25 mouse cellular contexts compared by ENCODE assay signal in the genomic region with DNA sequence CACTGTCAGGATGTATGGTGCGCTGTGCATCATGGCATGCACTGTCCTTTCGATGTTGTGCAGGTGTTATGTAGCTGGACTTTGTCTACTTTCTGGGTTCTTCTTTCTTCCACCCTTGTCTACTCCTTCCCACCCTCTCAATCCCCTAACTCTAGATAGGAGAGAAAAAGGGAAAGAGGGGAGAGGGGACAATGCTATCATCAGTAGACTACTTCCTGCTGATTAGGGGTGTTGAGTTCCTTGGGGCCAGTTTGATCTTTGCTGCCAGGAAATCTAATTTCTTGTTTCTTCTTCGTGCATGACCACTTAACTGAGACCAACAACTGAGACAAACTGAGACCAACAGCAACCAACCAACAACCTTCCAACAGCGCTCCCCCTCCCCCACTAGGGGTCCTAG. TPM values are rescaled to one million over a fixed set of nuclear protein-coding genes. Genes with fewer than 3 reads are reported as not detected.
A peak's percentile ranks its signal among the peaks of the same experiment; 100 is the strongest.
DNase-seq lines count a peak whose midpoint lies in the region; ATAC-seq and TF ChIP-seq lines count a peak whose summit lies in the region.
"Had no signal": no experiment of that assay in that cellular context is flagged by ENCODE, and none has a peak within 500 bp of the region (broad histone marks: within the 10 kb centered on the region; RNA-seq: fewer than 3 reads in every experiment).

No protein-coding gene starts in this region.

- no peaks in the 10 kb centered on the region for H3K9me3 ChIP-seq in forebrain, embryonic 11.5 days (ENCODE audit: control insufficient read depth, low read length)
- no peaks in the 10 kb centered on the region for H3K9me3 ChIP-seq in forebrain, embryonic 13.5 days (replicated peaks)
- no peaks in the 10 kb centered on the region for H3K9me3 ChIP-seq in midbrain, embryonic 11.5 days (ENCODE audit: control insufficient read depth, low read length)
- H3K9me3 ChIP-seq in midbrain, embryonic 13.5 days = no peaks in the 10 kb centered on the region
- H3K9me3 ChIP-seq in MEL (replicated peaks; ENCODE audit: insufficient read depth, low read length) = no peaks in the 10 kb centered on the region
- H3K9me3 ChIP-seq: G1E had no signal

- no peak overlapping the region for H3K4me3 ChIP-seq in forebrain, embryonic 11.5 days (ENCODE audit: low read depth, low read length)
- H3K4me3 ChIP-seq in forebrain, embryonic 13.5 days = no peak overlapping the region
- H3K4me3 ChIP-seq in midbrain, embryonic 11.5 days (ENCODE audit: low read depth, low read length) = no peak overlapping the region
- H3K4me3 ChIP-seq in midbrain, embryonic 13.5 days (replicated peaks) = no peak overlapping the region
- H3K4me3 ChIP-seq in MEL (ENCODE audit: control insufficient read depth in 1 of 2, insufficient read depth in 1 of 2, low read depth in 2 of 2, low read length in 2 of 2) = no peak overlapping the region

- no peaks in the 10 kb centered on the region for H3K36me3 ChIP-seq in forebrain, embryonic 11.5 days (ENCODE audit: control insufficient read depth, insufficient read depth, low read length)
- H3K36me3 ChIP-seq in forebrain, embryonic 13.5 days (ENCODE audit: poor library complexity, severe bottlenecking) = no peaks in the 10 kb centered on the region
- no peaks in the 10 kb centered on the region for H3K36me3 ChIP-seq in midbrain, embryonic 11.5 days (ENCODE audit: control insufficient read depth, insufficient read depth, low read length)
- peaks cover 5% of the 10 kb centered on the region; the same call in 1 of the 2 replicates for H3K36me3 ChIP-seq in midbrain, embryonic 13.5 days
- peaks cover 0 to 36% of the 10 kb centered on the region in 2 experiments; a peak in 2 of 4 replicates for H3K36me3 ChIP-seq in MEL (ENCODE audit: control insufficient read depth in 1 of 2, insufficient read depth in 2 of 2, low read length in 2 of 2)
- H3K36me3 ChIP-seq: G1E had no signal

- peak; percentile 10 for DNase-seq in forebrain, embryonic 11.5 days (ENCODE audit: low spot score)
- peak; percentile 61 for DNase-seq in midbrain, embryonic 11.5 days (ENCODE audit: low spot score, missing footprints)
- peak; percentile 26 for DNase-seq in MEL (ENCODE audit: low read depth, low spot score)
- DNase-seq in heart, adult 11 months = no peak
- DNase-seq: adrenal gland, adult 2 months; adrenal gland, adult 8-10 months; adrenal gland, postnatal 10 days; adrenal gland, postnatal 14 days; adrenal gland, postnatal 25 days; adrenal gland, postnatal 36 days; B cell, adult 2 months; cerebellum, adult 11 months; cerebellum, adult 11-12 months; cerebellum, adult 18-20 months; cerebellum, adult 2 months had no signal

- H3K79me2 ChIP-seq in MEL (ENCODE audit: control insufficient read depth, insufficient read depth, low read length, poor library complexity) = no peaks in the 10 kb centered on the region

- no peak for ATAC-seq in forebrain, embryonic 11.5 days (replicated peaks; ENCODE audit: low FRiP score)
- ATAC-seq in forebrain, embryonic 13.5 days = no peak
- no peak for ATAC-seq in midbrain, embryonic 11.5 days (ENCODE audit: low FRiP score)
- no peak for ATAC-seq in midbrain, embryonic 13.5 days
- ATAC-seq: activated CD4-positive, CD25-positive, alpha-beta regulatory T cell, adult 4 months; CD4-positive, CD25-positive, alpha-beta regulatory T cell, adult 4 months; Patski had no signal

- no peak overlapping the region for H3K27ac ChIP-seq in forebrain, embryonic 11.5 days (ENCODE audit: low read depth, low read length)
- H3K27ac ChIP-seq in forebrain, embryonic 13.5 days = no peak overlapping the region
- H3K27ac ChIP-seq in midbrain, embryonic 11.5 days (ENCODE audit: low read depth, low read length) = no peak overlapping the region
- H3K27ac ChIP-seq in midbrain, embryonic 13.5 days = no peak overlapping the region
- no peak overlapping the region for H3K27ac ChIP-seq in MEL (ENCODE audit: control insufficient read depth, low read depth, low read length)

- TF ChIP-seq EP300 in MEL (IDR thresholded peaks at IDR 0.05; ENCODE audit: low read depth in 1 of 2, low read length in 2 of 2) = peak; percentile 44 to 73; a peak in 2 of 4 replicates

- no peak for TF ChIP-seq RAD21 in MEL (IDR thresholded peaks at IDR 0.05; ENCODE audit: low read depth, low read length)

- no peak for TF ChIP-seq CTCF in MEL (IDR thresholded peaks at IDR 0.05 in 2 of 3, conservative IDR thresholded peaks at IDR 0.05 in 1 of 3; ENCODE audit: control insufficient read depth in 1 of 3, insufficient read depth in 1 of 3, low read depth in 2 of 3, low read length in 3 of 3, poor library complexity in 1 of 3, severe bottlenecking in 1 of 3)

- no peak for TF ChIP-seq POLR2A in MEL (IDR thresholded peaks at IDR 0.05; ENCODE audit: control insufficient read depth in 1 of 2, insufficient read depth in 1 of 2, low read depth in 1 of 2, low read length in 2 of 2, poor library complexity in 1 of 2)

- H3K4me2 ChIP-seq in forebrain, embryonic 11.5 days (ENCODE audit: low read depth, low read length, severe bottlenecking) = no peak overlapping the region
- no peak overlapping the region for H3K4me2 ChIP-seq in forebrain, embryonic 13.5 days
- H3K4me2 ChIP-seq in midbrain, embryonic 11.5 days = no peak overlapping the region
- no peak overlapping the region for H3K4me2 ChIP-seq in midbrain, embryonic 13.5 days (replicated peaks)

- no peak overlapping the region for H3K9ac ChIP-seq in forebrain, embryonic 11.5 days (ENCODE audit: low read length)
- no peak overlapping the region for H3K9ac ChIP-seq in forebrain, embryonic 13.5 days
- H3K9ac ChIP-seq in midbrain, embryonic 11.5 days (ENCODE audit: low read length) = no peak overlapping the region
- no peak overlapping the region for H3K9ac ChIP-seq in midbrain, embryonic 13.5 days (replicated peaks)
- H3K9ac ChIP-seq in MEL (ENCODE audit: control insufficient read depth, low read depth, low read length, poor library complexity, severe bottlenecking) = no peak overlapping the region

- H3K4me1 ChIP-seq in forebrain, embryonic 11.5 days (replicated peaks; ENCODE audit: control insufficient read depth, insufficient read depth, low read length) = peaks cover 3% of the 10 kb centered on the region; the same call in 1 of the 2 replicates
- H3K4me1 ChIP-seq in forebrain, embryonic 13.5 days = peaks cover 11% of the 10 kb centered on the region
- peaks cover 2% of the 10 kb centered on the region; the same call in 1 of the 2 replicates for H3K4me1 ChIP-seq in midbrain, embryonic 11.5 days (ENCODE audit: control insufficient read depth, insufficient read depth, low read length)
- H3K4me1 ChIP-seq in midbrain, embryonic 13.5 days (replicated peaks) = peaks cover 12% of the 10 kb centered on the region; the same call in 1 of the 2 replicates
- peaks cover 17 to 49% of the 10 kb centered on the region in 2 experiments for H3K4me1 ChIP-seq in MEL (ENCODE audit: control insufficient read depth in 1 of 2, insufficient read depth in 2 of 2, low read length in 2 of 2)

- no peaks in the 10 kb centered on the region for H3K27me3 ChIP-seq in forebrain, embryonic 11.5 days (ENCODE audit: control insufficient read depth, insufficient read depth, low read length)
- H3K27me3 ChIP-seq in forebrain, embryonic 13.5 days = no peaks in the 10 kb centered on the region
- no peaks in the 10 kb centered on the region for H3K27me3 ChIP-seq in midbrain, embryonic 11.5 days (ENCODE audit: control insufficient read depth, insufficient read depth, low read length)
- H3K27me3 ChIP-seq in midbrain, embryonic 13.5 days = no peaks in the 10 kb centered on the region
- no peaks in the 10 kb centered on the region for H3K27me3 ChIP-seq in MEL (ENCODE audit: control insufficient read depth in 1 of 2, insufficient read depth in 2 of 2, low read length in 2 of 2)
- H3K27me3 ChIP-seq: CH12.LX had no signal

- 91% methylated on average over 4 of the region's 4 CpGs for WGBS in forebrain, embryonic 11.5 days
- 94% methylated on average over 4 of the region's 4 CpGs for WGBS in forebrain, embryonic 13.5 days
- WGBS in midbrain, embryonic 11.5 days = 82% methylated on average over 4 of the region's 4 CpGs
- WGBS in midbrain, embryonic 13.5 days = 86% methylated on average over 4 of the region's 4 CpGs

RNA-seq across cellular contexts. Expression of gene As3mt, which starts 3.4 kb away (rescaled TPM):
- 19.4 and 24.0 TPM in 2 replicates for polyA plus RNA-seq in forebrain, embryonic 11.5 days (2014; fragmentation: Nextera tagmentation; extraction: Ambion mirVana)
- polyA plus RNA-seq in forebrain, embryonic 13.5 days (2015; fragmentation: Nextera tagmentation; extraction: Ambion mirVana) = 16.6 and 18.0 TPM in 2 replicates
- 33.8 and 37.6 TPM in 2 replicates for polyA plus RNA-seq in midbrain, embryonic 11.5 days (2014; fragmentation: Nextera tagmentation; extraction: Ambion mirVana)
- 32.6 and 34.2 TPM in 2 replicates for polyA plus RNA-seq in midbrain, embryonic 13.5 days (2015; fragmentation: Nextera tagmentation; extraction: Ambion mirVana)
- total RNA-seq in MEL (2012; rRNA removed) = 17.0 and 22.8 TPM in 2 replicates
- polyA plus RNA-seq in MEL (2012; ENCODE audit: insufficient read depth in 1 of 2, insufficient read length in 2 of 2, low read depth in 1 of 2, low replicate concordance in 2 of 2, missing spikeins in 1 of 2) = 10 to 100 TPM in 1 of 2 experiments, not detected in 1; 52.2 TPM
- polyA plus RNA-seq: G1E had no signal

RNA-seq across cellular contexts. Expression of gene Borcs7, which starts 20.9 kb away (rescaled TPM):
- 11.3 and 12.6 TPM in 2 replicates for polyA plus RNA-seq in forebrain, embryonic 11.5 days (2014; fragmentation: Nextera tagmentation; extraction: Ambion mirVana)
- 14.3 and 16.5 TPM in 2 replicates for polyA plus RNA-seq in forebrain, embryonic 13.5 days (2015; fragmentation: Nextera tagmentation; extraction: Ambion mirVana)
- 15.3 and 16.2 TPM in 2 replicates for polyA plus RNA-seq in midbrain, embryonic 11.5 days (2014; fragmentation: Nextera tagmentation; extraction: Ambion mirVana)
- polyA plus RNA-seq in midbrain, embryonic 13.5 days (2015; fragmentation: Nextera tagmentation; extraction: Ambion mirVana) = 20.1 and 22.3 TPM in 2 replicates
- total RNA-seq in MEL (2012; rRNA removed) = 4.1 and 5.1 TPM in 2 replicates
- polyA plus RNA-seq in MEL (2012; ENCODE audit: insufficient read depth in 1 of 2, insufficient read length in 2 of 2, low read depth in 1 of 2, low replicate concordance in 2 of 2, missing spikeins in 1 of 2) = 10 to 100 TPM in 1 of 2 experiments, not detected in 1; 11.1 TPM

RNA-seq across cellular contexts. Expression of gene Cyp17a1, which starts 37.6 kb away (rescaled TPM):
- polyA plus RNA-seq in forebrain, embryonic 11.5 days (2014; fragmentation: Nextera tagmentation; extraction: Ambion mirVana) = not detected in 2 replicates
- polyA plus RNA-seq in forebrain, embryonic 13.5 days (2015; fragmentation: Nextera tagmentation; extraction: Ambion mirVana) = not detected in 2 replicates
- not detected in 2 replicates for polyA plus RNA-seq in midbrain, embryonic 11.5 days (2014; fragmentation: Nextera tagmentation; extraction: Ambion mirVana)
- polyA plus RNA-seq in midbrain, embryonic 13.5 days (2015; fragmentation: Nextera tagmentation; extraction: Ambion mirVana) = not detected in 2 replicates
- total RNA-seq in MEL (2012; rRNA removed) = not detected in 2 replicates
- not detected for polyA plus RNA-seq in MEL (2012; ENCODE audit: insufficient read depth in 1 of 2, insufficient read length in 2 of 2, low read depth in 1 of 2, low replicate concordance in 2 of 2, missing spikeins in 1 of 2)
- total RNA-seq: CH12.LX, ES-E14 had no signal
- polyA plus RNA-seq: activated CD4-positive, CD25-positive, alpha-beta regulatory T cell, adult 4 months; brain, embryonic 14.5 days; C2C12; CD4-positive, CD25-positive, alpha-beta regulatory T cell, adult 4 months; G1E; Patski had no signal

RNA-seq across cellular contexts. Expression of gene Cnnm2, which starts 50.8 kb away (rescaled TPM):
- 3.2 and 3.8 TPM in 2 replicates for polyA plus RNA-seq in forebrain, embryonic 11.5 days (2014; fragmentation: Nextera tagmentation; extraction: Ambion mirVana)
- polyA plus RNA-seq in forebrain, embryonic 13.5 days (2015; fragmentation: Nextera tagmentation; extraction: Ambion mirVana) = 2.3 and 3.0 TPM in 2 replicates
- 4.5 and 4.9 TPM in 2 replicates for polyA plus RNA-seq in midbrain, embryonic 11.5 days (2014; fragmentation: Nextera tagmentation; extraction: Ambion mirVana)
- polyA plus RNA-seq in midbrain, embryonic 13.5 days (2015; fragmentation: Nextera tagmentation; extraction: Ambion mirVana) = 4.4 and 7.5 TPM in 2 replicates
- 4.0 and 5.7 TPM in 2 replicates for total RNA-seq in MEL (2012; rRNA removed)
- polyA plus RNA-seq in MEL (2012; ENCODE audit: insufficient read depth in 1 of 2, insufficient read length in 2 of 2, low read depth in 1 of 2, low replicate concordance in 2 of 2, missing spikeins in 1 of 2) = 10 to 100 TPM in 1 of 2 experiments, not detected in 1; 10.7 TPM
